Mouse (Mus musculus) heart, adult 2 months (tissue): Measurements from ENCODE around the gene Impg1. TPM values are rescaled to one million over a fixed set of nuclear protein-coding genes. Genes with fewer than 3 reads are reported as not detected.
A peak's percentile ranks its signal among the peaks of the same experiment; 100 is the strongest.

ENCODE experiments used
- DNase-seq, 2 experiments: peaks; one replicate each; pipeline ENCODE4 v3.0.0; 2021
- H3K27ac ChIP-seq: fragments of 200-600 bp; 2 replicates; pipeline ENCODE4 v1.8.1; 2022
- H3K27me3 ChIP-seq: fragments of 200-500 bp; 2 replicates; pipeline ENCODE4 v1.6.1; 2012; ENCODE audit warnings: mild to moderate bottlenecking, low read length, inconsistent platforms, mixed read lengths; ENCODE audit not compliant: control insufficient read depth, insufficient read depth
- H3K36me3 ChIP-seq: fragments of 200-500 bp; 2 replicates; pipeline ENCODE4 v1.6.1; 2012; ENCODE audit warnings: low read length, inconsistent platforms; ENCODE audit not compliant: control insufficient read depth, insufficient read depth
- H3K4me1 ChIP-seq: fragments of 200-500 bp; 2 replicates; pipeline ENCODE4 v1.6.1; 2011; ENCODE audit warnings: low read length; ENCODE audit not compliant: control insufficient read depth, insufficient read depth
- H3K4me3 ChIP-seq: fragments of 200-600 bp; 2 replicates; pipeline ENCODE4 v1.8.1; 2022
- H3K79me2 ChIP-seq: fragments of 200-500 bp; replicated peaks from 2 replicates; pipeline ENCODE4 v1.6.1; 2012; ENCODE audit warnings: mild to moderate bottlenecking, inconsistent platforms, low read length, moderate library complexity, mixed read lengths; ENCODE audit not compliant: control insufficient read depth, insufficient read depth
- H3K9ac ChIP-seq: fragments of 200-500 bp; 2 replicates; pipeline ENCODE4 v1.6.1; 2012; ENCODE audit warnings: low read depth, mild to moderate bottlenecking, control low read depth, inconsistent platforms, low read length, mixed read lengths
- CTCF ChIP-seq: fragments of 200-600 bp; IDR thresholded peaks from 2 replicates; pipeline ENCODE4 v1.8.1; 2022; ENCODE audit warnings: antibody characterized with exemption, mild to moderate bottlenecking, moderate library complexity
- EP300 ChIP-seq: fragments of 200-500 bp; IDR thresholded peaks from 2 replicates; pipeline ENCODE4 v1.6.1; 2011; ENCODE audit warnings: low read depth, low read length, control low read depth; ENCODE audit not compliant: insufficient read depth
- POLR2A ChIP-seq: fragments of 200-500 bp; IDR thresholded peaks from 2 replicates; pipeline ENCODE4 v1.6.1; 2011; ENCODE audit warnings: mild to moderate bottlenecking, low read depth, low read length, control low read depth; ENCODE audit not compliant: insufficient read depth
- WGBS: fragments of 180-500 bp; shearing (Covaris S2); methylation state at CpG from one replicate; pipeline ENCODE4 v1.1.7; 2018; 5-methylcytosine and 5-hydroxymethylcytosine counted together
- intact Hi-C: fragments of 180-260 bp; cut with DNase I; formaldehyde crosslinking; loops from one replicate; pipeline ENCODE4 v1.15.1; 2025
- polyA plus RNA-seq: library from polyadenylated mRNA; depleted of rRNA; stranded (reverse); fragments of >200 nt; gene quantifications from 2 replicates; pipeline ENCODE4 v1.2.3, GENCODE M21; 2012
- total RNA-seq, 2 experiments: library from RNA; stranded (reverse); gene quantifications; 2 replicates each; pipeline ENCODE4 v1.2.3; 2021

The Impg1 gene
- total and polyA plus RNA-seq, 3 experiments = not detected

DNA sequence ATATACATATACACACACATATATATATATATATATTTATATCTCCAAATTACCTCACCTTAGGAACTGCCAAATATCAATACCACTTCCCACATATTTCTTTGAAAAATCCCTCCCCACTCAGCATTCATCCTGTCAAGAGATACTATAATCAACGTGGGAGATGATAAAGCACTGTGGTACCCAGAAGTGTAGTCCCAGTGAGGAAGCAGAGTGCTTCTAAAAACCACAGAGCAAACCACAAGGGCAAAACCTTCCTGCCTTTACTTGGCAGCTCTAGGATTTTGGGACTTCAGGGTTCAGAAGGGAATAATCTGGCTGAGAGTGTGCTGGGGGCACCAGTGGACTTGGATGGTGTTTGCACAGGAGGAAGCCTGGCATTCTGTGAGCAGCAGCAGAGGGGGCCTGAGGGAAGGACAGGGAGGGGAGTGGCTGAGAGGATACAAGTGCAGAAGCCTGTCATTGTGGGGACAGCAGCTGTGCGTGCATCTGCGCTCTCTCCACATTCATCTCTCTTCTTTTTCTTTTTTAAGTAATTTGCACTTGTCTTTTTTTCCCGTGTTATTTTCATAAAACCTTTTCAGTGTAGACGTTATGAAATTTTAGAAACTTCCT, 24.1 kb downstream of the Impg1 start:
- Histone ChIP-seq H3K4me3 (no peak overlapping the region), H3K27ac (no peak overlapping the region), H3K79me2 (no peaks in the 10 kb centered on the region), H3K27me3 (no peaks in the 10 kb centered on the region), H3K9ac (no peak overlapping the region), H3K36me3 (no peaks in the 10 kb centered on the region), H3K4me1 (no peaks in the 10 kb centered on the region)
- TF ChIP-seq POLR2A (no peak), EP300 (no peak), CTCF (no peak)
- intact Hi-C loops = no loop called here
- 49% methylated on average over 5 of the region's 5 CpGs for WGBS
- no peak for DNase-seq

DNA sequence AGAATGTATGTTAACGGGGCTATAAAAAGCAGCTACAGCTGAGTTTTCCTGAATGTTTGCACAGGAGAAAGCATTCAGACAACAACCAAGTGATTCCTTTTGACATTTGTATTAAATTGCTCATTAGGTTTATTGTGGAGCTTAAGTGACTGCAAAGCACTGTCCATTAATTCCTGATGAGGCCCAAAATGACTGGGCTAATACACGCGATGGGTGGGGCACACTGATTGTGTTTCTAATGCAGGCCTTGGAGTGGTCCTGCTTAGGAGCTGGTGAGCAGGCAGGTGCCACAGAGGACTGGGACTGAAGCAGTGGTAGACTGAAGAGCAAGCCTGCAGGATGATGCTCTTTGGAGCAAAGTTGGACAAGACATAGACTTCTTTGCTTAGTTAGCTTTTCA, 73.9 kb downstream of the Impg1 start:
- intact Hi-C loops = no loop called here
- H3K27ac ChIP-seq = no peak overlapping the region
- 82% methylated on average over 3 of the region's 3 CpGs for whole genome bisulfite sequencing

DNA sequence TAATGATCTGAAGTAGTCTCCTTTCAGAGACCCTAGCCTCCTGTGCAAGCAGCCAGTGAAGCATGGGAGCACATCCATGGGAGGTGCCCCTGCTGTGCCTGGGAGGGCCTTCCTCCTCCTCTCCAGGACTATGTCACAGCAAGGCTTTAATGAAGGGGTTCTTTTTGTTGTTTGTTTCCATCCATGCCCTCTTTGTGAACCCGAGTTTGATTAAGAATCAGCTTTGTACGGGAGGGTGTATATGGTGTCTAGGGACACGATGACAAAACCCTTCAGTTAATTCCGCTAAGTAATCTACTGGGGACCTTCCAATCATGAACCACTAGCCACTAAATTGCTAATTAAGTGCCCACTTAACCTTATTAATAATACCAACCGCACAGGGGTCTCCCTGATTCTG, 74.3 kb downstream of the Impg1 start:
- Histone ChIP-seq H3K27me3 (no peaks in the 10 kb centered on the region), H3K79me2 (no peaks in the 10 kb centered on the region), H3K4me1 (no peaks in the 10 kb centered on the region), H3K36me3 (no peaks in the 10 kb centered on the region), H3K4me3 (no peak overlapping the region), H3K27ac (no peak overlapping the region), H3K9ac (no peak overlapping the region)
- intact Hi-C loops = no loop called here
- DNase-seq = no peak
- WGBS = 74% methylated on average over 5 of the region's 5 CpGs
- no peak for TF ChIP-seq CTCF
- no peak for TF ChIP-seq POLR2A
- no peak for TF ChIP-seq EP300

More for the DNA sequence above, 73.9 kb downstream of the Impg1 start:
- no peak for DNase-seq
- no peaks in the 10 kb centered on the region for H3K79me2 ChIP-seq
- no peak overlapping the region for H3K4me3 ChIP-seq
- H3K27me3 ChIP-seq = no peaks in the 10 kb centered on the region
- no peak for TF ChIP-seq CTCF
- no peak for TF ChIP-seq EP300
- no peak for TF ChIP-seq POLR2A
- no peak overlapping the region for H3K9ac ChIP-seq
- no peaks in the 10 kb centered on the region for H3K4me1 ChIP-seq
- no peaks in the 10 kb centered on the region for H3K36me3 ChIP-seq

DNA sequence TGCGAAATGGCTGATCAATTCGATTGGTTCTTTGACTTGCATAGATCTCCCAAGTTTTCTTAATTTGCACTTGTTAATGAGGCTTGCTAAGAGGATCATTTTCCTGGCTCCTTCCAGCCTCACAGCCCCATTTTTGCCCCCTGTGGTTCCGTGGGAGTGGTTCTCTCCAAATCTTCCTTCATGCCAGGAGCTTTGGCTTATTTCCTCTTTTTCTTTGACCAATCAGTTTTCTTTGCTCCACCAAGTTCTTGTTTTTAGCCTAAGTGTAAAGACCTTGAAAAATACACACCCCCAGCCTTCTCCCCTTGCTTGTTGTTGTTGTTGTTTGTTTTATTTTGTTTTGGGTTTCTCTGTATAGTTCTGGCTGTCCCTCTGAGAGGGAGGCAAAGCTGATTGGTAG, 77.4 kb downstream of the Impg1 start:
- no peak overlapping the region for H3K27ac ChIP-seq
- TF ChIP-seq CTCF = no peak
- no peak for TF ChIP-seq EP300
- no peak for TF ChIP-seq POLR2A
- DNase-seq = no peak
- 87% methylated on average over 3 of the region's 3 CpGs for WGBS
- H3K9ac ChIP-seq = no peak overlapping the region
- intact Hi-C loops = no loop called here
- H3K4me1 ChIP-seq = no peaks in the 10 kb centered on the region
- H3K79me2 ChIP-seq = no peaks in the 10 kb centered on the region
- H3K36me3 ChIP-seq = no peaks in the 10 kb centered on the region
- no peak overlapping the region for H3K4me3 ChIP-seq
- no peaks in the 10 kb centered on the region for H3K27me3 ChIP-seq

DNA sequence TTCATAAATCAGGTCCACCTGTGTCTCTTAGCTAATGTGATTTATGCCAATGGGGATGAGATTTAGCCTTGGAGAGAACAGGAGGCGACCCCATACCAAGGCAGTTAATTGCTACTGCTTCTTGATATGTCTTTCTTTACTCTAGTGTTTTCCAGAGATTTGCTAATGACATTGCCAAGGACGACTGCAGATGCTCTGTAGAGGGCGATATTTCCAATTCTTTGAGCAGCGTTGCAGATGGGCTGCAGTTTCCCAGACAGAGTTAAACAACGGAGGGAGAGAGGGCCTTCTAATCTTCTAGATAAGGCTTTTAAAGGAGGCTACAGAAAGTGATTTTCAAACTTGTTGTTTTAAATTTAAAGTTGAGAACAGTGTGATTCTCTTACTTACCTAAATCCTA, 78.8 kb downstream of the Impg1 start:
- H3K79me2 ChIP-seq = no peaks in the 10 kb centered on the region
- DNase-seq = no peak
- TF ChIP-seq POLR2A (no peak), EP300 (no peak), CTCF (no peak)
- H3K36me3 ChIP-seq = no peaks in the 10 kb centered on the region
- H3K9ac ChIP-seq = no peak overlapping the region
- H3K4me3 ChIP-seq = no peak overlapping the region
- 25% methylated on average over 5 of the region's 5 CpGs for WGBS
- H3K27me3 ChIP-seq = no peaks in the 10 kb centered on the region
- H3K27ac ChIP-seq = no peak overlapping the region
- no peaks in the 10 kb centered on the region for H3K4me1 ChIP-seq
- intact Hi-C loops = no loop called here

DNA sequence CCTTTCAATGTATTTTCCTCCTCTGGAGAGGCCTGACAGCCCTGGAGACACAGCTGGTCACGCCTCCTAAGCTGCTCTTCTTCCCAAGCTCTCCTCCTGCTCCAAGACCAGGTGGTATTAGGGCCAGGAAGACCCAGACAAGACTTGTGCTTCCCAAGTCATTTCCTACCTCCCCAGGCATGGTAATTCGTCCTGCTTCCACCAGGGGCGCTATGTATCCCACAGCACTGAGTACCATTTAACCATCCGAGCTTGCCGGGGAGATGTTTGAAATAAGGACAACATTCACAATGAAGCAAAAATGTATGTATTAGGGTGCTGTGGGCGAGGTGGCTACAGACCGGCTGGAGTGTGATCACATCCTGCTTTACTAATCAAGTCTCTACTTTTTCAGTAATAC, 79.3 kb downstream of the Impg1 start:
- no peaks in the 10 kb centered on the region for H3K27me3 ChIP-seq
- 51% methylated on average over 7 of the region's 7 CpGs for WGBS
- peak; percentile 3 to 22 for DNase-seq
- H3K27ac ChIP-seq = no peak overlapping the region
- H3K79me2 ChIP-seq = no peaks in the 10 kb centered on the region
- intact Hi-C loops = no loop called here
- H3K36me3 ChIP-seq = no peaks in the 10 kb centered on the region
- TF ChIP-seq CTCF (peak; percentile 68), EP300 (no peak)
- H3K9ac ChIP-seq = no peak overlapping the region
- H3K4me3 ChIP-seq = no peak overlapping the region
- H3K4me1 ChIP-seq = no peaks in the 10 kb centered on the region

DNA sequence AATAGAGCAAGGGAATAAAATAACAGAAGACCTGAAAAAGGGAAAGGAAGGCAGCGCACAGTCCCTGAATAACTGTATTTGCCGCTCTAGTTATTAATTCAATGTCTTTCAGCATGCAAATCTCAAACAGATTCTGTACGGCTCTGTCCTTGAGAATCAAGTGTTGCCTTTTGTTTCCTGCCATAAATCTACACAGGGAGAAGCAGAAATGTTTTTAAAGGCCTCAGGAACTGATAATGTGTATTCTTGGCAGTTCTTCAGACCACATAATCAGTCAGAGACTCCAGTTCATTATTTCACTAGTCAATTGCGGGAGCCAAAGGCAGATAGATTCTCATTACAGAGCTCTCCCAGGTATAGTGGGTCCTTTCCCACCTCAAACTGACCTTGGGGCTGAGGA, 82.6 kb downstream of the Impg1 start:
- no peaks in the 10 kb centered on the region for H3K27me3 ChIP-seq
- no peaks in the 10 kb centered on the region for H3K79me2 ChIP-seq
- H3K36me3 ChIP-seq = no peaks in the 10 kb centered on the region
- no peaks in the 10 kb centered on the region for H3K4me1 ChIP-seq
- H3K4me3 ChIP-seq = no peak overlapping the region
- H3K9ac ChIP-seq = no peak overlapping the region
- intact Hi-C loops = no loop called here
- WGBS = 51% methylated on average over 4 of the region's 4 CpGs
- no peak overlapping the region for H3K27ac ChIP-seq
- TF ChIP-seq CTCF (no peak), EP300 (no peak), POLR2A (no peak)
- no peak for DNase-seq
